Mouse (Mus musculus): ENCODE data around the gene Cyp3a59. TPM values are rescaled to one million over a fixed set of nuclear protein-coding genes. Genes with fewer than 3 reads are reported as not detected.
"Not testable (repeated sequence)": the region's sequence is repeated elsewhere in the genome, so short reads cannot be mapped to it uniquely, and the experiment has no call there.

The Cyp3a59 gene
- total RNA-seq (2021): not detected
- long read RNA-seq: 0 reads

DNA sequence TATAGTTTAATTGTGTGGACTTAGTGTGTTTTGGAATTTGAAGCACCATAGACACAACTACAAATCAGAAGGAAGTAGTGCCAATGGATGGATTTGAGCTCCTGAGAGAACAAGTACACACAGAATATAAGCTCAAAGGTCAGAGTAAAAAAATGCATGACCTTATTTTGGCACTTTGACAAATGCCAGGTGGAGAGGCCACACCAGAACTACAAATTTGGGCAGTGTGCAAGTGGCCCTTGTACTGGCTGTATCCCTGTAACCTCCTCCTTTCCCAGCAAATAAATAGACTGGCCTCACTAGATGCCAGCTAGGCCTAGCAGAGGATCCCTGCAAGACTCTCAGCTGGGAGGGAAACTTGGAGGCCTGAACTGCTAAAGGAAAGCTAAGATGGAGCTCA is at the start of gene Cyp3a59:
Gene Cyp3a59 (plus strand): TSS at position 313 of the 400 bp plus-strand sequence.
- DNase-seq (ENCODE audit: low spot score in 2 of 2): not testable (repeated sequence)

DNA sequence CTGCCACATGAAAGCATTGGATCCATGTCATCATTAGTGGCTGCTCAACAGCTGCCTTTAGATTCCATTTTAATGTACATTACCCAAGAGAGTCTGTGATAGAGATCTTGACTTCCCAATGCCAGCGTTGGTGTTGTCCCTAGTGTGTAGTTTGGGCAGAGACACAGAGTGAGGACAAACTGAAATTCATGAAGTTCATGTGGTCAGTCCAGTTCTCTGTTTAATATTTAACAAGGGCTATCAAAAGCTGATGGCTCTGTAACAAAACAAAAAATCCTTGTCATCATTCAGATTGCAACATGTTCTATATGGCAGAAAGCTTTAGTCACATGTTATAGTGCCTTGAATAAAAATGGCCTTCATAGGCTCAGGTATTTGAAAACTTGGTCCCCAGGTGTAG is 9.0 kb upstream of the Cyp3a59 start:
- no peak for DNase-seq (ENCODE audit: low spot score in 2 of 2)

DNA sequence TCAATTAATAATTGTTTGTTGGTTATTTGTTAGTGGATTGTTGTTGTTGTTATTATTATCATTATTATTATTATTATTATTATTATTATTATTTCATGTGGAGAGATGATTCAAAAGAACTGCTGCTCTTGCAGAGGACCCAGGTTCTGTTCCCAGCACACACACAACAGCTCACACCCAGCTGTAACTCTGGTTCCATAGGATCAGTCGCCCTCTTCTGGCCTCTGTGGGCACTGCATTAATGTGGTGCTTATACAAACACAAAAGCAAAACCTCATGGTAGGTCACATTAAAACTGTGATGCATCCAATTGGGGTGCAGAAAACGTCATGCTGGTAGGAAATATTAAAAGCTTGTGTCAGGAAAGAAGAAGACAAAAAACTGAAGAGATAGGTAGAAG is 68.8 kb downstream of the Cyp3a59 start:
- DNase-seq (ENCODE audit: low spot score in 2 of 2): no peak

DNA sequence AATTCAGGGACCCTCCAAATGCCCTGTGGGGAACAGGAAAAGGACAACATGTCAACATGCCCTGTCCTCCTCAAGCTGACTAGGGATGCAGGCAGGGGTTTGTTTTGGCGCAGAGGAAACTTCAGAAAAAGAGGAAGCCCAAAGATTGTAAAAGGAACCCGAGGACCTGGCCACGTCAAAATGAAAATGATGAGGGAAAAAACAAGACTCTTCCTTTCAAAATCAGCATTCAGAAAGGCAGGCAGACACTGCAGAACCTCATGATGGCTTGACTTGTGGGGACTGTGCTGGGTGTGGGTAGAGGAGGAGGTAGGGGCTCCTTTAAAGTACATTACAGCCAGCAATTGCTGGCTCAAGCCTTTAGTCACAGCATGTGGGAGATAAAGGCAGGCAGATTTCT is 71.4 kb downstream of the Cyp3a59 start:
- DNase-seq (ENCODE audit: low spot score in 2 of 2): no peak

DNA sequence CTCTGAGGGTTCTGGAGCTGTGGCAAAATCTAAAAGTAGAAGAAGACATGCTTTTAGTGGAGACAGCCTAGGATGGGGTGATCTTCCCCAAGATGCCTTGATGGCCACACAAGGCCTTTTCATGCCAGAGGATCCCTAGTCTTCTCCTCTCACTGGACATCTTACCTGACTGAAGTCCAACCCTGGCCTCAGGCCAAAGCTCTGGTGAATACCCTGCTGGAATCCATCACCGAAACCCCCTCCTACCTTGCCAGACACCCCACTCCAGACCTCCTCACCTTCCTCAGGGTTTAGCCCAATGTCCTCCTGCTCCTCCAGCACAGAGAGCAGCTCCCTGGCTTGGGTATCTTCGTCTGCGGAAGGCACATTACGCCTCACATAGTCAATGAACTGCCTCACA is 79.3 kb downstream of the Cyp3a59 start:
- not testable (repeated sequence) for DNase-seq (ENCODE audit: low spot score in 2 of 2)

DNA sequence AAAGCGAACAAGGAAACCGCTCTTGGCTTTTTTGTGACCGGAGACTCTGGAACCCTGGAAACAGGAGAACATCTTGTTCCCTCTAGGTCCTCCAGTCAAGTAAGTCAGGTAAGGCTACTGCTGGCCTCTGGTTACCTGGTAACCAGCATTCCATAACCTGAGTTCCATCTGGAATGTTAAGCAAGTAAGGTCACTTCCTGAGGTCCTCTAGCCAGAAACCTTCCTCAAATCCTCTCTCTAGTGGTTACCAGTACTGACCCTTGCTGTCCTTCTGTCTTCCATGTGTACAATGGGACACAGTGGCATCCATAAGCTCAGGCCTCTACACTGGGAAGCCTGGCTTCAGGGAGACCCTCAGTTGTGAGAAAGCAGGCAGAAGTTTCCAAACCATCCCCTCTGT is 81.4 kb downstream of the Cyp3a59 start, which contains the start of gene Gm5565:
Gene Gm5565 (minus strand): TSS at position 101 of the 400 bp plus-strand sequence.
- not testable (repeated sequence) for DNase-seq (ENCODE audit: low spot score in 2 of 2)

Other genes starting within 250 kb of the Cyp3a59 start
- gene Cyp3a11, start 199.3 kb upstream of the Cyp3a59 start, total RNA-seq (2021): not detected
- not detected for gene Cyp3a25, start 69.6 kb upstream of the Cyp3a59 start, total RNA-seq (2021)
- not detected for gene Gm5565, start 81.3 kb downstream of the Cyp3a59 start, total RNA-seq (2021)
- gene Gm6309, start 91.5 kb downstream of the Cyp3a59 start, total RNA-seq (2021): not detected
- under 1 TPM in 1 of 2 experiments, not detected in 1; 0.84 TPM for gene 1700001J03Rik, start 106.0 kb downstream of the Cyp3a59 start, total RNA-seq (2021)
- 10 to 100 TPM; 71.7 to 72.5 TPM for gene Rnf6, start 142.3 kb downstream of the Cyp3a59 start, total RNA-seq (2021)
- gene Cdk8, start 152.0 kb downstream of the Cyp3a59 start, total RNA-seq (2021): 10 to 100 TPM; 41.7 to 43.2 TPM